Mouse (Mus musculus) embryonic facial prominence, embryonic 10.5 days (tissue): ENCODE measurements at regions not wholly inside any gene's neighbourhood (a gene's known extent, or its start where the extent isn't known, plus 50 kb on each side); places are given as distances from the start of the nearest gene placed in this dataset.
A peak's percentile ranks its signal among the peaks of the same experiment; 100 is the strongest.

ENCODE experiments used
- DNase-seq: peaks from one replicate; pipeline ENCODE4 v3.0.0-alpha.2; 2017; ENCODE audit warnings: low spot score
- H3K27ac ChIP-seq: fragments of 300-500 bp; sonication (generic); replicated peaks from 2 replicates; pipeline ENCODE4 v1.5.1; 2016; ENCODE audit warnings: mild to moderate bottlenecking
- H3K27me3 ChIP-seq: fragments of 300-500 bp; sonication (generic); replicated peaks from 2 replicates; pipeline ENCODE4 v1.6.1; 2016; ENCODE audit warnings: low read depth, mild to moderate bottlenecking; ENCODE audit not compliant: poor library complexity, severe bottlenecking
- H3K36me3 ChIP-seq: fragments of 300-500 bp; sonication (generic); replicated peaks from 2 replicates; pipeline ENCODE4 v1.6.1; 2016; ENCODE audit warnings: mild to moderate bottlenecking, moderate library complexity
- H3K4me1 ChIP-seq: fragments of 300-500 bp; sonication (generic); 2 replicates; pipeline ENCODE4 v1.6.1; 2016
- H3K4me3 ChIP-seq: fragments of 300-500 bp; sonication (generic); 2 replicates; pipeline ENCODE4 v1.5.1; 2016; ENCODE audit warnings: mild to moderate bottlenecking, moderate library complexity
- H3K9me3 ChIP-seq: fragments of 300-500 bp; sonication (generic); 2 replicates; pipeline ENCODE4 v1.6.1; 2016; ENCODE audit warnings: mild to moderate bottlenecking
- WGBS: fragments of 180-500 bp; shearing (Covaris S2); methylation state at CpG from one replicate; pipeline ENCODE4 v1.1.7; 2016; 5-methylcytosine and 5-hydroxymethylcytosine counted together

- H3K36me3 ChIP-seq, result no peaks in the 10 kb centered on the region
- DNase-seq, result no peak
These were observed 186.8 kb downstream of the Cbln4 start for GRCm38 (mm10) chr2:171856491-171856890.

GRCm38 (mm10) chr2:171846826-171847492 lies 196.3 kb downstream of the Cbln4 start:
- H3K4me3 ChIP-seq, result no peak overlapping the region
- no peak for DNase-seq
- no peaks in the 10 kb centered on the region for H3K4me1 ChIP-seq
- no peaks in the 10 kb centered on the region for H3K27me3 ChIP-seq
- no peak overlapping the region for H3K27ac ChIP-seq
- WGBS, result 42% methylated on average over 4 of the region's 4 CpGs
- no peaks in the 10 kb centered on the region for H3K9me3 ChIP-seq
- no peaks in the 10 kb centered on the region for H3K36me3 ChIP-seq

More at GRCm38 (mm10) chr2:171856491-171856890, 186.8 kb downstream of the Cbln4 start:
- Histone ChIP-seq H3K4me1 (no peaks in the 10 kb centered on the region), H3K27me3 (no peaks in the 10 kb centered on the region), H3K27ac (no peak overlapping the region), H3K4me3 (no peak overlapping the region), H3K9me3 (no peaks in the 10 kb centered on the region)
- 88% methylated on average over 8 of the region's 8 CpGs for WGBS

GRCm38 (mm10) chr2:171840058-171840713 lies 203.1 kb downstream of the Cbln4 start:
- no peak overlapping the region for H3K4me3 ChIP-seq
- 73% methylated on average over 14 of the region's 14 CpGs for WGBS
- no peaks in the 10 kb centered on the region for H3K36me3 ChIP-seq
- H3K27me3 ChIP-seq, result no peaks in the 10 kb centered on the region
- DNase-seq, result no peak
- no peak overlapping the region for H3K27ac ChIP-seq
- H3K9me3 ChIP-seq, result no peaks in the 10 kb centered on the region
- no peaks in the 10 kb centered on the region for H3K4me1 ChIP-seq

- WGBS, result 90% methylated on average over 6 of the region's 6 CpGs
- Histone ChIP-seq H3K36me3 (no peaks in the 10 kb centered on the region), H3K4me1 (no peaks in the 10 kb centered on the region), H3K27me3 (no peaks in the 10 kb centered on the region), H3K4me3 (no peak overlapping the region), H3K9me3 (no peaks in the 10 kb centered on the region), H3K27ac (no peak overlapping the region)
- no peak for DNase-seq
These were observed 221.1 kb downstream of the Cbln4 start for GRCm38 (mm10) chr2:171822156-171822555.

- no peaks in the 10 kb centered on the region for H3K9me3 ChIP-seq
- no peak overlapping the region for H3K4me3 ChIP-seq
- H3K27me3 ChIP-seq, result no peaks in the 10 kb centered on the region
- 81% methylated on average over 8 of the region's 8 CpGs for WGBS
- H3K36me3 ChIP-seq, result no peaks in the 10 kb centered on the region
- H3K27ac ChIP-seq, result no peak overlapping the region
- no peak for DNase-seq
- peaks cover 8% of the 10 kb centered on the region for H3K4me1 ChIP-seq
These were observed 224.8 kb downstream of the Cbln4 start for GRCm38 (mm10) chr2:171818504-171818903.

- 82% methylated on average over 6 of the region's 10 CpGs for WGBS
- Histone ChIP-seq H3K4me1 (peaks cover 8% of the 10 kb centered on the region), H3K27ac (no peak overlapping the region), H3K27me3 (no peaks in the 10 kb centered on the region), H3K4me3 (no peak overlapping the region), H3K36me3 (no peaks in the 10 kb centered on the region), H3K9me3 (no peaks in the 10 kb centered on the region)
- no peak for DNase-seq
These were observed 226.4 kb downstream of the Cbln4 start for GRCm38 (mm10) chr2:171816685-171817419.

- no peaks in the 10 kb centered on the region for H3K9me3 ChIP-seq
- H3K4me3 ChIP-seq, result no peak overlapping the region
- H3K4me1 ChIP-seq, result peaks cover 8% of the 10 kb centered on the region
- no peak overlapping the region for H3K27ac ChIP-seq
- no peaks in the 10 kb centered on the region for H3K27me3 ChIP-seq
- 82% methylated on average over 3 of the region's 3 CpGs for WGBS
- no peaks in the 10 kb centered on the region for H3K36me3 ChIP-seq
- DNase-seq, result no peak
These were observed 230.6 kb downstream of the Cbln4 start for GRCm38 (mm10) chr2:171812701-171813100.

- H3K4me1 ChIP-seq, result no peaks in the 10 kb centered on the region
- 69% methylated on average over 5 of the region's 5 CpGs for WGBS
- H3K27me3 ChIP-seq, result no peaks in the 10 kb centered on the region
- H3K27ac ChIP-seq, result no peak overlapping the region
- H3K9me3 ChIP-seq, result no peaks in the 10 kb centered on the region
- DNase-seq, result no peak
- H3K36me3 ChIP-seq, result no peaks in the 10 kb centered on the region
- H3K4me3 ChIP-seq, result no peak overlapping the region
These were observed 237.9 kb downstream of the Cbln4 start for GRCm38 (mm10) chr2:171805376-171805775.

GRCm38 (mm10) chr2:171800511-171801268 lies 242.6 kb downstream of the Cbln4 start:
- H3K36me3 ChIP-seq, result no peaks in the 10 kb centered on the region
- H3K9me3 ChIP-seq, result 0 out of 2 replicates have a peak, but pooled peaks cover 5% of the 10 kb centered on the region
- H3K27ac ChIP-seq, result no peak overlapping the region
- no peaks in the 10 kb centered on the region for H3K4me1 ChIP-seq
- 85% methylated on average over 10 of the region's 10 CpGs for WGBS
- H3K4me3 ChIP-seq, result no peak overlapping the region
- no peak for DNase-seq
- no peaks in the 10 kb centered on the region for H3K27me3 ChIP-seq

- Histone ChIP-seq H3K9me3 (0 out of 2 replicates have a peak, but pooled peaks cover 5% of the 10 kb centered on the region), H3K4me1 (no peaks in the 10 kb centered on the region), H3K36me3 (no peaks in the 10 kb centered on the region), H3K27ac (no peak overlapping the region), H3K27me3 (no peaks in the 10 kb centered on the region), H3K4me3 (no peak overlapping the region)
- WGBS, result 63% methylated on average over 9 of the region's 9 CpGs
- no peak for DNase-seq
These were observed 243.9 kb downstream of the Cbln4 start for GRCm38 (mm10) chr2:171799351-171799750.

- peak; percentile 40 for DNase-seq
- no peaks in the 10 kb centered on the region for H3K36me3 ChIP-seq
- no peak overlapping the region for H3K4me3 ChIP-seq
- H3K27me3 ChIP-seq, result no peaks in the 10 kb centered on the region
- no peaks in the 10 kb centered on the region for H3K9me3 ChIP-seq
- WGBS, result 64% methylated on average over 9 of the region's 9 CpGs
- peaks cover 19% of the 10 kb centered on the region for H3K4me1 ChIP-seq
- H3K27ac ChIP-seq, result no peak overlapping the region
These were observed 252.6 kb downstream of the Cbln4 start for GRCm38 (mm10) chr2:171790686-171791085.

- 85% methylated on average over 7 of the region's 7 CpGs for WGBS
- DNase-seq, result no peak
- no peaks in the 10 kb centered on the region for H3K27me3 ChIP-seq
These were observed 276.9 kb downstream of the Cbln4 start for GRCm38 (mm10) chr2:171766193-171766930.

More at GRCm38 (mm10) chr2:171766193-171766930, 276.9 kb downstream of the Cbln4 start:
- Histone ChIP-seq H3K27ac (no peak overlapping the region), H3K4me1 (peaks cover 9% of the 10 kb centered on the region; the same call in 1 of the 2 replicates), H3K9me3 (no peaks in the 10 kb centered on the region), H3K4me3 (no peak overlapping the region), H3K36me3 (no peaks in the 10 kb centered on the region)
